Mouse (Mus musculus) small intestine, adult 10 weeks (tissue): ENCODE data around the gene Zdhhc12. TPM values are rescaled to one million over a fixed set of nuclear protein-coding genes. Genes with fewer than 3 reads are reported as not detected.

Experiments used
- polyA plus RNA-seq: library from polyadenylated mRNA; stranded (reverse); fragments of 350-450 nt; fragmentation: Illumina TruSeq; extraction: RNeasy Lipid Tissue Mini Kit (QIAGEN cat#74804); gene quantifications from one replicate; pipeline ENCODE4 v1.2.3, GENCODE M21; 2014; ENCODE audit warnings: low replicate concordance

Zdhhc12 gene
- 3.9 TPM for polyA plus RNA-seq

DNA sequence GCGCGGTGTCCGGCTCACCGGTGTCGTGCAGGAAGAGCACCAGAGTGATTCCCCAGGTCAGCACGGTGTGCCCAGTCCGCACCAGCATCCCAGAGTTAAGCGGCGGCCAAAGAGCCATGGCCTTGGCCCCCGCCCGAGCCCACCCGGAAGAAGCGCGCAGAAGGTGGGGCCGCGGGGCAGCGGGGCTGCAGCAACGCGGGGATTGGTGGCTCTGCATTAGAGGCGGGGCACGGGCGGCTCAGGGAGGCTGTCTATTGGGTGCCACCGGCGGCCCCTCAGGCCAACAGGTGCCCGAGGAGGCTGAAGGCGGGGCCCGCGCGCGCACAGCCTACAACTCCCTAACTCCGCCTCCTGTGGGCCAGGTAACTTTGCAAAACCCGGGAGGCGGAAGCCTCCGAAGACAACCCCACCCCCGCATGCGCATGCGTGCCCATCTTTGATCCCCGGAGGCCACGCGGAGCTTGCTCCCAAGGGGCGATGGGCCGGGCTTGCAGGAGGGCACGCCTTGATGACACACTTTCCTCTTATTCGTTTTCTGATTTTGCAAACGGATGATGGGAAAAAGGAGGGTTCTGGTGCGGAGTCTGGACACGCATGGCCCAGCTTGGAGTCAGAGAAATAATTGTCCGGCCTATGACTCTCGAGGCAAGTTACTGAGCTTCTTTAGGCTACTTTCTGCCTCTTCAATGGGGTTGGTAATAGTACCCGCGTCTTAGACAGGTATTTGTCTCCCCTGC, at the start of gene Zdhhc12:
TSS of gene Zdhhc12 (minus strand) at position 178 of the 737 bp plus-strand sequence.

DNA sequence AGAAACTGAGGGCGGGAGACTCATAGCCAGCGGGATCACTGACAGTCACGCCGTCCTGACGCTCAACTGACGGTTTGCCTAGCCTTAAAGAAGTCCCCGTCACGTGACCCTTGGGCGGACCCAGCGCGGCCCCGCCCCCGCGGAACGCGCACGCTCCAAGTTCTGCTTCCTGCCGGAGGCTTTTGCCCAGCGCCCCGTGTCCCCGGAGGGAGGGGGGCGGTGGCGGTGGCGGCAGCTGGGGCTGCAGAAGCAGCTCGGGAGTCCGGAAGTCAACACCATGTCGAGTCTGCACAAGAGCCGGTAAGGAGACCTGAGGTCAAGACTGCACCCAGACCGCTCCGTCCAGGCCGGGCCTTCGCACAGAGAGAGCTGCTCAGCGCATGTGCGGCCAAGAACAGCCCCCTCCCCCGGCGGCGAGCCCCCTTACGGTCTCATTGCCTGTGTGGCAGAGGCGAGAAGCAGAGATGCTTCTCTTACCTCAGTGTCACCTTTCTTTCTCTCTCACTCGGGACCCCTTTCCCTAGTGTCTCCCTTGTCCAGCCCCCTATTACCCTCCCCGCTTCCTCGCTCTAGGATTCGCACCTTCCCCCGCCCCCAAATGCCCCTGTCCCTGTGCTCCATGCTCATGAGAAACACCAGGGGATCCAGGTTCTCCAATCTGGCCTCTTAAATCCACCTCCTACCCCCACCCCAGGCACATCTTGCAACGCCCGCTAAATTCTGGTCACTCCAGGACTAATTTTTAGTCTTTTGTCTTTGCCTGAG, 40.3 kb upstream of the Zdhhc12 start, which contains the start of gene Tbc1d13:
TSS of gene Tbc1d13 (plus strand) at position 134 of the 765 bp plus-strand sequence.

DNA sequence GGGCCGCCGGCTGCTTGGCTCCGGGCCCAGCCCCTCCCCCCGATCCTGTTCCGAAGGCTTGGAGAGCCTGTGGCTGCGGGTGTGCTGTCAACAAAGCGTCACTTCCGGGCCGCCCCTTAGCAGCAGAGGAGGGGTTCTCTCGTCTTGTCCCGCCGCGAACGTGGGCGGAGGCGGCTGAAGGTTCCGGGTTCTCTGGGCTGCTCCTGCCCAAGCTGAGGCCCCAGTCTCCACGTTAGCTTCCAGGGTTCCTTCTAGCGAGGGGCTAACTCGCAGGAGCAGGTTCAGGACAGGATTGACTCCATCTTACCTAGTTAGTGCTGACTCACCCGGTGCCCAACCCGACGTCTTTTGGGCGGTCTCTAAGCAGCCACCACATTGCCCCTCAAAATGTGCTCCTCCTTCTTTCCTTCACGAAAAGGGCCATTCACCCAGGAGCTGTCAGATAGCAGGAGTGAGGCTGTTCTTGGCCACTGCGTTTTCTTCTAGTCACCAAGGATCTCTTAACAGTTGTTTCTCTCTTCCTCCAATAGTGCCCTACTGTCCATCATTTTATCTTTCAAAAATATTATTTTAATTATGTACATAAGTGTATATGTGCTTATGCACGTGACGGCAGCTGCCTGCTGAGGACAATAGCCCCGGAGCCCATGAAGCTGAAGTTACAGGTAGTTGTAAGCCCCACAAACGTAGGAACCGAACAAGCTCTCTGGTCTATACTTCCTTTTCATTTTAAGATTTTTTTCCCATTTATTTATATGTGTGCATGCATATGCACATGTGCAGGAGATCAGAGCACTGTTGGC, 31.2 kb upstream of the Zdhhc12 start, which contains the start of gene Zer1:
TSS of gene Zer1 (minus strand) at position 114 of the 803 bp plus-strand sequence.

DNA sequence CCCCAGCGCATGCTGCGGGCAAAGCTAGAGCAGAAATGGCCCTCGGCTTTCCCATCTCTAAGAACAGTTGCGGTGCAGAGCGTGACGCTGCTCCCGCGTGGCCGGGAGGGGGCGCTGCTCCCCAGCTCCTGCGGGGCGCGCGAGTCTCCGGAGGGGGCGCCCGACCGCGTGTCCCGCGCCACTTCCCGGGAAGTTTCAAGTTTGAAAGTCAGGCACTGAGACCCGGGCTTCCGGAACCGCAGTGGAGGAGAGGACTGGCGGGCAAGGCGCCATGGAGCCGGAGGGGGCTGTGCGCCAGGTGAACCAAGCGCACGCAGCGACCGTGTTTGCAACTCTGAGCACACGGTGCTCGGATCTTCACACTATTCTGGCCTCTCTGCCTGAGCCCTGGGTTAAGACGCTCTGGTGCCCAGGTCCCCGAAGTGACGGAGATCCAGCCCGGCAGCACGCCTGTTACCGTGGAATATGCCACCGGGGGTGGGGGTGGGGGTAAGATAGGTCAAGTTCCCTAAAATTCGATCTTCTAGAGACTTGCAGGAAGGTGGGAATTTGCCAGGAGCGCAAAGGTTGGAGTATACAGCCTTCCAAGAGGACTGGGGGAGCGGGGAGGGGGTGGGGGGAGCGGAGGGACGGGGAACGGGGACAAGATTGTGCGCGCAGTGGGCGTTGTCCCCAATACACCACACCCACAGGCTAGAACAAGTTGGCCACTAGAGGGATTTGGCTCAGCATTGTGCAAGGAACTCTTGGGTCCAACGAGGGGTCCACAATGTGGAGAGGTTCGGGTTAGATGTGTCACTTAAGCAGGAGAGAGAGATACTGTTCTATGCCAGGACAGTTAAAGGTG, 15.7 kb downstream of the Zdhhc12 start, which contains the start of gene Pkn3:
TSS of gene Pkn3 (plus strand) at position 183 of the 847 bp plus-strand sequence.

DNA sequence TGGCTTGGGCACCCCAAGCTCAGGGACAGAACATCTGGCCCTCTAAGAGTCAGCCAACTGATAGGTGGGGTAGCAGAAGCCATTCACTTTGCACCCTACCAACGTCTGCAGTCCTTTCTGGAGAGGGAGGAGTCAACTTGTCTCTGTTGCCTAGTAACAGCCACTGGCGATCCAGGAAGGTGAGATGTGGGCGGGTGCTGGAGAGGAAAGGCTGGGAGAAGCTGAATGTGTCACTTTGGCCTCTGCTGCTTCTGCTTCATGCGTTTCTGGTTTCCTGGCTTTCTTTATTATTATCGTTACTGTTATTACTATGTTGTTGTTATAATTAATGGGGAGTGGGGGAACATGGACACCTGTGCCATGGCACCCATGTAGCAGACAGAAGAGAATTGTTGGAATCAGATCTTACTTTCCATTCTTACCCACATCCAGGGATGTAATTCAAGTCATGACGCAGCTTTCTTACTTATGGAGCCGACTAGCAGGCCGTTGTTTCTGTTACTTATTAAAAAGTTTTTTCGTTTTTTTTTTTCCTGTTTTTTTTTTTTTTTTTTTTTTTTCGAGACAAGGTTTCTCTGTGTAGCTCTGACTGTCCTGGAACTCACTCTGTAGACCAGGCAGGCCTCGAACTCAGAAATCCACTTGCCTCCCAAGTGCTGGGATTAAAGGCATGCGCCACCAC, 36.1 kb downstream of the Zdhhc12 start, which contains the start of gene Set:
TSS of gene Set (plus strand) at position 156 of the 682 bp plus-strand sequence.

GRCm38 (mm10) chr2:30048699-30049388, 44.6 kb downstream of the Zdhhc12 start, which contains the start of gene Wdr34:
Wdr34 (minus strand) TSS chr2:30048881.

Other genes starting within 250 kb of the Zdhhc12 start
- gene Cercam, start 224.5 kb downstream of the Zdhhc12 start, polyA plus RNA-seq = 0.19 TPM
- 2.7 TPM for gene Odf2, start 204.4 kb downstream of the Zdhhc12 start, polyA plus RNA-seq
- 5.7 TPM for gene Gle1, start 158.2 kb downstream of the Zdhhc12 start, polyA plus RNA-seq
- gene Sptan1, start 128.1 kb downstream of the Zdhhc12 start, polyA plus RNA-seq = 28.2 TPM
- gene Wdr34, start 44.8 kb downstream of the Zdhhc12 start, polyA plus RNA-seq = not detected
- gene Set, start 36.3 kb downstream of the Zdhhc12 start, polyA plus RNA-seq = 219 TPM
- not detected for gene Pkn3, start 16.0 kb downstream of the Zdhhc12 start, polyA plus RNA-seq
- 2.1 TPM for gene Zer1, start 30.9 kb upstream of the Zdhhc12 start, polyA plus RNA-seq
- 10.1 TPM for gene Tbc1d13, start 40.1 kb upstream of the Zdhhc12 start, polyA plus RNA-seq
- gene Endog, start 77.8 kb upstream of the Zdhhc12 start, polyA plus RNA-seq = not detected
- 0.30 TPM for gene Spout1, start 84.8 kb upstream of the Zdhhc12 start, polyA plus RNA-seq
- gene Kyat1, start 112.2 kb upstream of the Zdhhc12 start, polyA plus RNA-seq = 0.48 TPM
- gene Lrrc8a, start 144.1 kb upstream of the Zdhhc12 start, polyA plus RNA-seq = 1.5 TPM
- gene Gm28035, start 146.9 kb upstream of the Zdhhc12 start, polyA plus RNA-seq = not detected
- gene Phyhd1, start 172.6 kb upstream of the Zdhhc12 start, polyA plus RNA-seq = 0.74 TPM
- not detected for gene Gm28038, start 187.4 kb upstream of the Zdhhc12 start, polyA plus RNA-seq
- gene Dolk, start 192.7 kb upstream of the Zdhhc12 start, polyA plus RNA-seq = 5.9 TPM
- 6.1 TPM for gene Nup188, start 192.7 kb upstream of the Zdhhc12 start, polyA plus RNA-seq